Mouse (Mus musculus): Measurements from ENCODE around the gene Prdx3.

DNA sequence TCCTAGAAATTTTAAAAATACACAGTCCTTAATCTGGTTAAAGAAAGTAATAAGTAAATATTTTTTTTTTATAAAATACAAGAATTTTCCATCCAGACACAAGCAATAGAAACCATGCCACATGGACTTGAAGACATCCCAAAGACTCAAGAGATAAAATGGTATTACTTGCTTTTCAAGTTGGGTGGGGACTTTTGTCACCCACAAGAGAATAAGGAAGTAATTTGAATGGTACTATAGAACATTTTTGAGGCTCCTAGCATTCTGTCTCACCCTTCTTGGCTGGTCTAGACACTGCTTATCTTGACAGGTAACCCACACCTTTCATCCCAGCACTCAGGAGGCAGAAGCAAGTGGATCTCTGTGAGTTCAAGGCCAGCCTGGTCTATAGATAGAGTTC is 35.9 kb upstream of the Prdx3 start:
- TF ChIP-seq CTCF (IDR thresholded peaks at IDR 0.05; ENCODE audit: borderline replicate concordance, extremely low read depth, insufficient read depth, insufficient read length) = no peak
- TF ChIP-seq POLR2A (IDR thresholded peaks at IDR 0.05; ENCODE audit: borderline replicate concordance, extremely low read depth, insufficient read depth, insufficient read length, poor library complexity, severe bottlenecking) = no peak
